Mouse (Mus musculus): ENCODE results near the gene 1700008O03Rik. TPM values are rescaled to one million over a fixed set of nuclear protein-coding genes. Genes with fewer than 3 reads are reported as not detected.
A peak's percentile ranks its signal among the peaks of the same experiment; 100 is the strongest.

Gene 1700008O03Rik
- total RNA-seq, 2 experiments from 2014 or later = not detected

- peak in 1 of 2 experiments; percentile 75 for DNase-seq (ENCODE audit: low spot score in 2 of 2)
These were observed 34.5 kb downstream of the 1700008O03Rik start for GRCm38 (mm10) chr7:44350957-44351711.

- DNase-seq (ENCODE audit: low spot score in 2 of 2) = no peak
These were observed 36.6 kb downstream of the 1700008O03Rik start for GRCm38 (mm10) chr7:44349043-44349442.

- no peak for DNase-seq (ENCODE audit: low spot score in 2 of 2)
These were observed 41.0 kb downstream of the 1700008O03Rik start for GRCm38 (mm10) chr7:44344622-44345021.

GRCm38 (mm10) chr7:44343459-44344015 lies 42.1 kb downstream of the 1700008O03Rik start:
- DNase-seq (ENCODE audit: low spot score in 2 of 2) = no peak

GRCm38 (mm10) chr7:44341714-44342113 lies 43.9 kb downstream of the 1700008O03Rik start:
- DNase-seq (ENCODE audit: low spot score in 2 of 2) = no peak

GRCm38 (mm10) chr7:44341119-44341518 lies 44.5 kb downstream of the 1700008O03Rik start:
- DNase-seq (ENCODE audit: low spot score in 2 of 2) = no peak

GRCm38 (mm10) chr7:44340226-44340625 lies 45.4 kb downstream of the 1700008O03Rik start:
- DNase-seq (ENCODE audit: low spot score in 2 of 2) = no peak

- no peak for DNase-seq (ENCODE audit: low spot score in 2 of 2)
These were observed 48.3 kb downstream of the 1700008O03Rik start for GRCm38 (mm10) chr7:44337121-44337849.

GRCm38 (mm10) chr7:44336046-44337021 lies 49.3 kb downstream of the 1700008O03Rik start:
- DNase-seq (ENCODE audit: low spot score in 2 of 2) = no peak

- DNase-seq (ENCODE audit: low spot score in 2 of 2) = no peak
These were observed 50.4 kb downstream of the 1700008O03Rik start for GRCm38 (mm10) chr7:44335031-44335878.

GRCm38 (mm10) chr7:44334139-44334538 lies 51.5 kb downstream of the 1700008O03Rik start:
- DNase-seq (ENCODE audit: low spot score in 2 of 2) = no peak

- DNase-seq (ENCODE audit: low spot score in 2 of 2) = no peak
These were observed 53.3 kb downstream of the 1700008O03Rik start for GRCm38 (mm10) chr7:44332336-44332735.

GRCm38 (mm10) chr7:44326614-44327013 lies 59.0 kb downstream of the 1700008O03Rik start:
- no peak for DNase-seq (ENCODE audit: low spot score in 2 of 2)

GRCm38 (mm10) chr7:44322290-44322689 lies 63.3 kb downstream of the 1700008O03Rik start:
- no peak for DNase-seq (ENCODE audit: low spot score in 2 of 2)

GRCm38 (mm10) chr7:44320886-44321285 lies 64.7 kb downstream of the 1700008O03Rik start:
- DNase-seq (ENCODE audit: low spot score in 2 of 2) = no peak

GRCm38 (mm10) chr7:44317913-44318312 lies 67.7 kb downstream of the 1700008O03Rik start:
- DNase-seq (ENCODE audit: low spot score in 2 of 2) = no peak

GRCm38 (mm10) chr7:44312484-44312883 lies 73.1 kb downstream of the 1700008O03Rik start:
- no peak for DNase-seq (ENCODE audit: low spot score in 2 of 2)

- no peak for DNase-seq (ENCODE audit: low spot score in 2 of 2)
These were observed 73.8 kb downstream of the 1700008O03Rik start for GRCm38 (mm10) chr7:44311713-44312304.

GRCm38 (mm10) chr7:44310878-44311712 lies 74.5 kb downstream of the 1700008O03Rik start:
- DNase-seq (ENCODE audit: low spot score in 2 of 2) = no peak

Measured in gastrocnemius, postnatal 4 days (tissue).